Mouse (Mus musculus) E14TG2a.4 (cell line): ENCODE data around the gene Twf2.

Experiments
- CTCF ChIP-seq: conservative IDR thresholded peaks from 2 replicates; pipeline ENCODE4 v1.5.1; 2014; ENCODE audit warnings: low read length
- NANOG ChIP-seq: IDR thresholded peaks from 2 replicates; pipeline ENCODE4 v1.6.1; 2014; ENCODE audit warnings: borderline replicate concordance, low read length, mixed read lengths
- POU5F1 ChIP-seq: IDR thresholded peaks from 2 replicates; pipeline ENCODE4 v1.6.1; 2014; ENCODE audit warnings: low read length, borderline replicate concordance

- peak; percentile 37 for TF ChIP-seq CTCF
- TF ChIP-seq POU5F1 = no peak
- TF ChIP-seq NANOG = no peak
Measured at GRCm38 (mm10) chr9:106230734-106231106, 27.8 kb downstream of the Twf2 start.
